Mouse (Mus musculus): ENCODE data around the gene Ntng2.

Gene Ntng2

DNA sequence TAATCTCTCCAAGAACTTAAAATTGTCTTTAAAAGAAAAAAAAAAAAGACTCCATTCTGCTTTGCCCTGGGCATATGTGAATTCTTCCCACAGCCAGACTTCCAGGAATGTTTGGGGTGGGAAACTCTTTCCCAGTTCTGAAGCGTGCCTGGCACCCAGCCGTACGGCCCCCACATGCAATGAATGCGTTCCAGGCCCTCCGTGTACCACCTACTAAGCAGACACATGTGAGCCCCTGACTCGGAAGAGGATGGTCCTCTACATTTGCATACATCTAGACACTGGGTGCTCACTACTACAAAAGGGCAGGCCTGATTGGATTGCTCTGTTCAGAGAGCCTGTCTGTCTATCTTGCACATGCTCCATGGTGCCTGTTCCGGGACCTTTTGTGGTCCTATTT is 17.0 kb downstream of the Ntng2 start:
- DNase-seq (ENCODE audit: low read depth), result no peak

DNA sequence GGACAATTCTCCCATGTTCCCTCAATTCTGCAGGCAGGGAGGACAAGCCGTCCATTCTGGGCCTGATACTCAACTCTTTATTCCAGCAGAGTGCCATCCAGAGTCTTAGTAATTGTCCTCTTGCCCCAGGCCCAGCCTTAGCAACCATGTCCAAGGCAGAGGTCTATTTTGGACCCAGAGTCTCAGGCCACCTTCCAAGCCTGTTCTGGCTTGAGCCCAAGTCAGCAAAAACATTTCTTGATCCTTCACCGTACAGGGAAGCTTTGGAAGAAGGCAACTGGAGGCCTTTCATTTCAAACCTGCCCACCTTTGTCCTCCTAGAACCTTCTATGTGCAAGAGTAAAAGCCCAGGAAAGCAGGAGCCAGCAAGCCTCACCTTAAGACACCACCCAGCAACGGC is 17.8 kb downstream of the Ntng2 start:
- DNase-seq (ENCODE audit: low read depth), result no peak

- DNase-seq (ENCODE audit: low read depth), result no peak
Measured at GRCm38 (mm10) chr2:29234002-29234401, 18.8 kb downstream of the Ntng2 start.

GRCm38 (mm10) chr2:29230191-29230835 is 22.5 kb downstream of the Ntng2 start:
- DNase-seq (ENCODE audit: low read depth), result no peak

- no peak for DNase-seq (ENCODE audit: low read depth)
Measured at GRCm38 (mm10) chr2:29226671-29227070, 26.1 kb downstream of the Ntng2 start.

DNA sequence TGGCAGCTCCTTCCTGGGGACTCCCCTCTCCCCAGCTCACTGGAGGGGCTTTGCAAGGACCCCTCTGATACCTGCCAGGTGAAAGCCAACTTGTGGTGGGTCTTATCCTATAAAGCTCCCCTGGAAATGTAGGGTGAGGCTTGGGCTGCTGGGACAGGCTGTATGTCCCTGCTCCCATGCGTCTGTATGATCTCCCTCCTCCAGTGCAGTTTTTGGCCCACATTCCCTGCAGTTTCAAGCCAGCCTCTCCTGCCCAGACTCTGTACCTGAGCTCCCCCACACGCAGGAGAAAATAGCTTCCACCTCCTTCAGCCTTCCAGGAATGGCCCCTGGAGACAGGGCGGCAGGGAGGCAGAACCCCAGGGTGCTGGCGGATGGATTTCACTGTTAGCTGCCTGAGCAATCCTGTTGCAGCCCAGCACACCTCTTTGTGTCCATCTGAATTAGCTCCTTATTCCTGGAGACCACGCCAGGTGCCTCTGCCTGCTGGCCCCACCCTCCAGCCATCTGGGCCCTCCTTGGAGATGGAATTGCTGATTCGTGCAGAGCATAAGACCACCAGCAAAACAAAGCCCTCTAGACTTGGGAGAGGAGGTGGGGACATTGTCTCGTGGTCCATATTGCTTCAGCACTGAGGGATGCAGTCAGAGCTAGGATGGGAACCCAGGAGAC is 29.1 kb downstream of the Ntng2 start:
- DNase-seq (ENCODE audit: low read depth), result no peak

DNA sequence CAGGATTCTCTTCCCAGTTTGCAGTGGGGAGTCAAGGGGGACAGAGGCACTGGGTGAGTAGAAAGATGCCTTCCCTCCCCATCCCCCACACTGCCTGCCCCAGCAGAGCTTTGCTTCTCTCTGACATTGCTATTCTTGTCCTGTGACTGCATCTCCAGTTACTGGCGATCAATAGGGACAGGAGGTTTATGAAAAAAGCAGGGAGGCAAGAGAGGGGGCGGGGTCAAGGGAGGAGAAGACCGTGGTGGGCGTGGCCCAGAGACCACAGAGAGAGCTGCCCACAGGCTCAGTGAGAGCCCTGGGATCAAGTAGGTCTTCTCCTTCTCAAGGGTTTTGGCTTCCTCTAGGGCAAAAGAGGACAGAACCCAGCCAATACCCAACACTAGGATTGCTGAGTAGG is 30.5 kb downstream of the Ntng2 start:
- peak; percentile 28 for DNase-seq (ENCODE audit: low read depth)

GRCm38 (mm10) chr2:29218831-29219230 is 34.0 kb downstream of the Ntng2 start:
- DNase-seq (ENCODE audit: low read depth), result no peak

GRCm38 (mm10) chr2:29217897-29218296 is 34.9 kb downstream of the Ntng2 start:
- no peak for DNase-seq (ENCODE audit: low read depth)

DNA sequence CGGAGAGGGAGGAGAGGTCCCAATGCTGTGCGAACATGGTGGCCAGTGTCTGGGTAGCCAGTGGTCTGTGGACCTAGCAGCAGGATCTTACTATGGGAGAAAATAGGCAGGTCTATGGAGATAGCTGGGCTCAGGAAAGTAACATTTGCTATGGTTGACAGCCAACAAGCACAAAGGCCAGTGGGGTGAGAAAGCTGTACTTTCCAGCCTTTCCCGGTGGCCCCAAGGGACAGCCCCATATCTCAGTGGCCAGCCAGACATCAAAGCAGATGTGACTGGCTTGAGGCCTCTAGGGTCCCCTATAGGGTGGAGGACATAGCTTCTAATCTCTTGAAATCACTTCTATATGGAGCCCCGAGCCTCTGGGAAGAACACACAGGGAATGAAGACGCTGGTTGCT is 35.8 kb downstream of the Ntng2 start:
- no peak for DNase-seq (ENCODE audit: low read depth)

DNA sequence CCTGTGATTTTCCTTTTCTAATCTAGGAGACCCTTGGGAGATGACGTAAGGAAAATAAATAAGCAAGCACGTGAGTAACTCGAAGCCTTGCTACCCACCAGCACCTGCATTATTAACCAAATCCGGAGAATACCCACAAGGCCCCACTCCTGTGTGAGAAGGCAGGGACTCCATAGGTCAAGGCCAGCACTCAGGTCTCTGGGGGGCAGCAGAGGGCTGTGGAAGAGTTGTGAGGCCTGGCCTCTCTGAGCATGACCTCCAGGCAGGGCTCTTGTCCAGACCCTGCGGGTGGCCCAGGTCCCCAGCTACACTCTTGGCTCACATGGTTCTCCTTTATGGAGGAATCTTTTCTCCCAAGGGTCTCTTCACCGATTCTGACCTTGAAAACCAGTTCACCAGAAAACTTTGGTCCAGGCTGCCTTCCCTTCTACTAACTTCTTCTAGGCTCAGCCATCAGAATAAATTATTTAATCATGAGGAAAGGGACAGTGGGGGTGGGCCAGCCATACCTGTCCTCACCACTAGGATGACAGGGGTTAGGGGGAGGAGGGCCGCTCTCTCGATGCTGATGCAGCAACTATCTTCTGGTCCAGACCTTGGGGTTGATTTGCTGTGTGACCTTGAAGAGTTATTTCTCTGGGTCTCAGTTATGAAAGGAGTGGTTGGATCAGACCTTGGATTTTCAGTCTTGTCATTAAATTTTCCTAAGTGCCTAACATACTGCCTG is 36.4 kb downstream of the Ntng2 start:
- DNase-seq (ENCODE audit: low read depth), result no peak

DNA sequence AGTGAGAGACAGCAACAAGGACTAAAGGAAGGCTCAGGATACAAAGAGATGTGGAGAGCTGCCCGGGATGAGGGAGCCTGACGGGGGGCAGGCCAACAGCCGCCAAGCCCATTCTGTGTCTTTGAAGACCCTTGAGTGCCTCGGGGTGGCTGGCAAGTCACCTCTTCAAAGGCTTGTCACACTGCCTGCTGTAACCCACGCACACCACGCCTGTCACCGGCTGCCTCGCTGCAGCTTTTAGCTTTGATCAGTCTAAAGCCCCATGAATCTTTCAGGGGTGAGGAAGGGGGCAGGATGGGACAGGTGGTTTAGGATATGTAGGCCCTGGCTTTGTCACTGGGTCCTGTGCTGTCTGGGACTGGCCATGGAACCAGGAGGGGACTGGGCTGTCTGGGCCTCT is 46.6 kb downstream of the Ntng2 start:
- no peak for DNase-seq (ENCODE audit: low read depth)

DNA sequence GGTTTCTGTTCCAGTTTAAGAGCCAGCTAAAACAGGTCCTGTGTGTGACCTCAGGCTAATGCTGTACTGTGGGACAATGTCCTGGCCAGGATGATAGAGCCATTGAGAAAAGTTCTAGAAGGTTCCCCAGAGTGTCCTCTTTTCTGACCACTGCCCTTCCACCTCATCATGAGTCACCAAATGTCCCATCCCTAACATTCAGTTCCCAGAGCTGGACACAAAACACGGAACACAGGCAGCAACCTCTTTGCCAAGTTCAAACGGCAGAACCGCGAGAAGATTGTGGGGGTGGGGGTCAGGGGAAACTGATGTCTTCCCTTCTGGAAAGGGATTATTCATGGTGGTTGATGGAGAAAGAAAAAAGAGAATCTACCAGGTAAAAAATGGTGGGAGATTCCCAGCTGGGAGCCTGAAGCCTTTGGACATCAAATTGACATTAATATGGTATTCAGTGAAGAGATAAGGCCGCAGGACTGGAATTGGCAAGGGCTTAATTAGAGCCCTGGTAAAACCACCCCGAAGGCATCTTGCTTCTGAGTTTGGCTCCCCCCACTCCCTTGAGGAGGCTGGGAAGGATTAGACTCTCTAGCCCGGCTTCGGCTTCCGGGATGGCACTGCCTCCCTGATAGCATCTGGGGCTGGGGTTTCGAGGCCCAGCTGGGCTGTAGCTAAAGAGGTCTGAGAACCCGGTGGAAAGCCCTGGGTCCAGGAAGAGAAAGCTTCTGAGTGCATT is 51.4 kb downstream of the Ntng2 start:
- DNase-seq (ENCODE audit: low read depth), result no peak

DNA sequence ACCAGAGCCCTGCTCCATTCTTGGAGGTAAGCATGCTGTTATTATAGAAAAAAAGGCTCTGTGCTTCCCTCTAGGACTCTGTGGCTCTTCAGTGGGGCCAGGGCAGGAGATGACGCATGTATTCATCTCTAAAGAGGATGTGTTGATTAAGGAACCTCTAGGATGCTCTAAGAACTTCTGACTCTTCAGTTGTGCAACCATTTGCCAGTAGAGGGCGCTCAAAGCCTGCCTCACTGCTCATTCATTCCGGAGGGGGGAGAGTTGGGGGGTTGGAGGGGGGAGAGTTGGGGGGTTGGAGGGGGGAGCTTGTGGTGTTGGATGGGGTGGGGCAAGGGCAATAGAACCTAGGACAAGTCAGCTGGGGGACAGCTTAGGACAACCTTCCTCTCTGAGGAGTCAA is 52.9 kb downstream of the Ntng2 start:
- DNase-seq (ENCODE audit: low read depth), result peak; percentile 59

DNA sequence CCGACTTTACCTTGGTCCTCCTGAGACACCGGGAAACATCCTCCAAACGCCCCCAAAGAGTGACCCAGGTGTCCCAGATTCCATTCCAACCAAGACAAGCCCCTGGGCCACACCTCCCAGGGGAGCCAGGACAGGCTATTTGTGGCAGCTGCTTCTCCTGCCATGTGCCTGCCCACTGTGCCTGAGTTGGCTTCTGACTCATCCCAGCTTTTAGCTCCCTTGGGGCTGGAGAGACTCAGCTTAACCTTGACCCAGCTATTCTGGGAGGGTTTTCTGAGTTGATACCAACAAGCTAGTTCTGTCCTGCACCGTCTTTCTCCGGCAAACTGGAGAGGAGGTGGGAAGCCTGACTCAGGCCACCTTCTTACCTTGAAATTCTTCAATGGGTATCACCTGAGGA is 54.4 kb downstream of the Ntng2 start:
- DNase-seq (ENCODE audit: low read depth), result no peak

DNA sequence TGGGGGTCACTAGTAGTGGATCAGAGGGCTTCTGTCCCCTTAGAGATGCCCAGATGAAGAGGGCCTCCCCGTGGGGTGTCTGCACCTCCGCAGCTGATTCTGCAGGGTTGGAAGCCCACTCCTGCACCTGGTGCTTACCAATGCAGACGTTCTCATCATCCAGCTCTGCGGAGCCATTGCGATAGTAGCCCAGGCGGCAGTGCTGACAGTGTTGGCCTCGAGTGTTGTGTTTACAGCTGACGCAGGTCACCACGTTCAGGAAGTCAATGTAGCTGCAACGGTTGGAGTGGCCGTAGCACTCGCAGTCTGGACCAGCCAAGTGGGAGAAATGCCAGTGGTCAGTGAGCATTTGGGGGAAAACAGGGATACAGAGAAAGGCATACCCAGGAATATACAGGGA is 56.0 kb downstream of the Ntng2 start:
- DNase-seq (ENCODE audit: low read depth), result no peak

GRCm38 (mm10) chr2:29194547-29195463 is 58.0 kb downstream of the Ntng2 start:
- DNase-seq (ENCODE audit: low read depth), result peak; percentile 53

GRCm38 (mm10) chr2:29193819-29194546 is 58.8 kb downstream of the Ntng2 start:
- DNase-seq (ENCODE audit: low read depth), result no peak

DNA sequence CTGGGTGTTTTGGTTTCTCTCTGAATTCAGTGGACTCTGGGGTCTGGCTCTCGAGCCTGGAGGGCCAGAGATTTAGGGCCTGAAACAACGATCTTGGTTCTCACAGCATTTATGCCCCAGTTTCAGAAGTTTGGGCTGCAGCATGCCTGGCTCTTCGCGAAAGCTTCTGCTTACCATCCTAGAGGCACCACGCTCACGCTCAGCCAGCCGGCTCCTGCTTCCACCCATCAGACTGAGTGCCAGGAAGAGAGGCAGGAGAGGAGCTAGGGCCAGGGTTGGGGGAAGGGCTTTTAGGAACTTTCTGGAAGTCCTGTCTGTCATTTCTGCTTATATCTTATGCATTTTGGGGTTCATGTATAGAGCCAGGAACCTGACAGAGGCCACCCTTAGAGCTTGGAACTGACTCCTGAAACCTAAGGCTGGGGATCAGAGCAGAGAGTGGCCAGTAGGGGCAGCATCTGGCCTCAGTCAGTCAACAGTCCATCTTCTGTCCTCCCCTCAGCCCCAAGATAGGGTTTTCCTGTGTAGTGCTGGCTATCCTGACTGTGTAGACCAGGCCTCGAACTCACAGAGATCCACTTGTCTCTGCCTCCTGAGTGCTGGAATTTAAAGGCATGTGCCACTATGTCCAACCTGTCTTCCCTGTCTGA is 60.1 kb downstream of the Ntng2 start:
- no peak for DNase-seq (ENCODE audit: low read depth)
